Mouse (Mus musculus) ES-Bruce4 (cell line): ENCODE results near the gene Amz2.

Experiments
- EP300 ChIP-seq: IDR thresholded peaks from 2 replicates; pipeline ENCODE4 v1.6.1; 2011; ENCODE audit warnings: low read depth, low read length; ENCODE audit not compliant: insufficient read depth
- POLR2A ChIP-seq: IDR thresholded peaks from one replicate; pipeline ENCODE4 v1.8.1; 2011; ENCODE audit warnings: low read length; ENCODE audit not compliant: insufficient read depth

DNA sequence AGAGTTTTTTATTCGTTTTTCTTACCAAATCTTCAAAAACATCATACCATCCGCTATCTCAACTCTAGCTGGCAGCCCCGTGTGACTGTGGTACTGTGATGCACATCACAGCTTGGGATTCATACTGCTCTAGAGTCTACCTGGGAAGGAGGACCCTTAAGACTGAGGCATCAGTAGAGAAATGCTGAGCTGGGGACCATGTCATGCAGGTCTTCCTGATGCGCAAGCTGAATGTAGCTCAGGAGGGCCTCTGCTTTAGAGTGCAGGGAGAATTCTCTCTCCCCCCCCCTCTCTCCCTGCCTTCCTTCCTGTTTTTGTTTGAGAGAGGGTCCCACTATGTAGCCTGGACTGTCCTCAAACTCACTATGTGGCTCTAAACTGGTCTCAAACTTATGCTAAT, 14.9 kb downstream of the Amz2 start:
- TF ChIP-seq POLR2A = no peak
- TF ChIP-seq EP300 = no peak
